Mouse (Mus musculus) midbrain, embryonic 14.5 days (tissue): ENCODE measurements around the gene Slc8b1. TPM values are rescaled to one million over a fixed set of nuclear protein-coding genes. Genes with fewer than 3 reads are reported as not detected.

ENCODE experiments used
- ATAC-seq: fragments of 200-750 bp; cut with Nextera tagmentation; 2 replicates; pipeline ENCODE4 v1.8.0; 2017; ENCODE audit warnings: moderate number of reproducible peaks, moderate library complexity; ENCODE audit not compliant: low FRiP score, low TSS enrichment
- DNase-seq: peaks from one replicate; pipeline ENCODE4 v3.0.0-alpha.2; 2015
- H3K27ac ChIP-seq: fragments of 300-500 bp; sonication (generic); replicated peaks from 2 replicates; pipeline ENCODE4 v1.5.1; 2014; ENCODE audit warnings: mild to moderate bottlenecking, low read depth, low read length, moderate library complexity
- H3K27me3 ChIP-seq: fragments of 300-500 bp; sonication (generic); 2 replicates; pipeline ENCODE4 v1.6.1; 2014; ENCODE audit warnings: low read length, control low read depth, mixed read lengths; ENCODE audit not compliant: control insufficient read depth, insufficient read depth
- H3K36me3 ChIP-seq: fragments of 300-500 bp; sonication (generic); 2 replicates; pipeline ENCODE4 v1.6.1; 2014; ENCODE audit warnings: low read length, control low read depth; ENCODE audit not compliant: control insufficient read depth, insufficient read depth
- H3K4me1 ChIP-seq: fragments of 300-500 bp; sonication (generic); 2 replicates; pipeline ENCODE4 v1.6.1; 2014; ENCODE audit warnings: mild to moderate bottlenecking, antibody characterized with exemption, low read length, control low read depth; ENCODE audit not compliant: control insufficient read depth, insufficient read depth
- H3K4me2 ChIP-seq: fragments of 300-500 bp; sonication (generic); 2 replicates; pipeline ENCODE4 v1.6.1; 2014; ENCODE audit warnings: mild to moderate bottlenecking, low read length, moderate library complexity
- H3K4me3 ChIP-seq: fragments of 300-500 bp; sonication (generic); replicated peaks from 2 replicates; pipeline ENCODE4 v1.5.1; 2014; ENCODE audit warnings: low read depth, low read length
- H3K9ac ChIP-seq: fragments of 300-500 bp; sonication (generic); replicated peaks from 2 replicates; pipeline ENCODE4 v1.6.1; 2014; ENCODE audit warnings: mild to moderate bottlenecking, low read length, moderate library complexity
- H3K9me3 ChIP-seq: fragments of 300-500 bp; sonication (generic); 2 replicates; pipeline ENCODE4 v1.6.1; 2016; ENCODE audit warnings: low read length, control low read depth, mixed read lengths; ENCODE audit not compliant: control insufficient read depth
- WGBS: fragments of 180-500 bp; shearing (Covaris S2); extraction: QIAGEN DNeasy Blood & Tissue Kit; methylation state at CpG from one replicate; pipeline ENCODE4 v1.1.7; 2014; 5-methylcytosine and 5-hydroxymethylcytosine counted together
- polyA plus RNA-seq: library from polyadenylated mRNA; unstranded; fragments of >200 nt; fragmentation: Nextera tagmentation; extraction: Ambion mirVana; gene quantifications from 2 replicates; pipeline ENCODE4 v1.2.1, GENCODE M21; 2014

Gene Slc8b1
- polyA plus RNA-seq, 1 experiment from 2014 or later, result 1.5 TPM

DNA sequence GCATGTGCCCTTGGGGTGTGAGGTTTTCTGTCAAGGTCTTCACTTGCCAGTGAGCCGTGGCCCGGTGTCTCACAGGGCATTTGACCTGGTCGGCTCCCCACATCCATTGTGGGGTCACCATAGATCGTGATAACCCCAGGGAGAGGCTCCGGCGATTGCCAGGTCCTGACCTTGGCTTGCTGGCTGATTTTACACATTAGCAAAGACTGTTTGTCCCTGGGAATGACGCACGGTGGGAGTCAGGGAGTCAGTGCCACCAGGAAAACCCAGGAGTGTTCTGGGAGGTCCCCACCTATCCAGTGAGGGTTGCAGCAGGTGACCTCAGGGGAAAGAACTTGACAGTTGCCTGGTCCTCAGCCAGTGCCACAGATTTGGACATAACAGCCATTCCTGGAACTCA, 38.2 kb upstream of the Slc8b1 start, which contains the start of gene Sdsl:
Sdsl (minus strand) TSS at position 41 of the 400 bp plus-strand sequence.
- no peak for DNase-seq
- 83% methylated on average over 8 of the region's 8 CpGs for WGBS
- H3K27me3 ChIP-seq, result no peaks in the 10 kb centered on the region

GRCm38 (mm10) chr5:120473361-120473760, 37.6 kb upstream of the Slc8b1 start:
- Histone ChIP-seq H3K9me3 (no peaks in the 10 kb centered on the region), H3K27ac (no peak overlapping the region), H3K4me1 (no peaks in the 10 kb centered on the region), H3K4me2 (no peak overlapping the region), H3K36me3 (no peaks in the 10 kb centered on the region), H3K4me3 (no peak overlapping the region), H3K27me3 (no peaks in the 10 kb centered on the region), H3K9ac (no peak overlapping the region)
- ATAC-seq (no peak), DNase-seq (no peak)
- WGBS, result 98% methylated on average over 2 of the region's 2 CpGs

More for the DNA sequence above, 38.2 kb upstream of the Slc8b1 start, which contains the start of gene Sdsl:
- Histone ChIP-seq H3K27ac (no peak within 1 kb of the TSS), H3K9me3 (no peaks in the 10 kb centered on the region), H3K4me1 (no peaks in the 10 kb centered on the region), H3K36me3 (no peaks in the 10 kb centered on the region), H3K4me2 (no peak within 1 kb of the TSS), H3K9ac (no peak within 1 kb of the TSS), H3K4me3 (no peak within 1 kb of the TSS)
- no peak for ATAC-seq

- WGBS, result 49% methylated on average over 8 of the region's 8 CpGs
- H3K27me3 ChIP-seq, result no peaks in the 10 kb centered on the region
- DNase-seq (no peak), ATAC-seq (no peak)
- H3K4me2 ChIP-seq, result no peak overlapping the region
- H3K27ac ChIP-seq, result no peak overlapping the region
- no peak overlapping the region for H3K9ac ChIP-seq
- H3K4me1 ChIP-seq, result no peaks in the 10 kb centered on the region
- no peaks in the 10 kb centered on the region for H3K36me3 ChIP-seq
- no peak overlapping the region for H3K4me3 ChIP-seq
- no peaks in the 10 kb centered on the region for H3K9me3 ChIP-seq
Measured at GRCm38 (mm10) chr5:120475861-120476260, 35.1 kb upstream of the Slc8b1 start.

DNA sequence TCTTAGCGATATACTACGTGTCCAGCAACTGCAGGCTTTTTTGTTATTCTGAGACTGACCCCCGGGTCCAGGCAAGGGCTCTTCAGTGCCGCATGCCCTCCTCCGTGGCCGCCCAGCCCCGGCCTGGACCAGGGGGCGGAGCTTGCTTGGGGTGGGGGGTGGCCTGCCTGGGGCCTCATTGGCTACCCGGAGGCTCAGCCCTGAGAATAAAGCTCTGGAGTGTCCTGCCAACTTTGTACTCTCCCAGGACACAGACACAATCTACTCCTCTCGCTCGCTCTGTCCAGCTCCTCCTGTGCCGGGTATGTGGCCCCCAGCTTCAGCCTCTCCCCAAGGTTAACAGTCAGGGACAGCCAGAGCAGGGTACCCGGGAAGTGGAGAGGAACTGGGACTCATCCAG, 34.7 kb upstream of the Slc8b1 start, which contains the start of gene Sds:
Sds (plus strand) TSS at position 231 of the 400 bp plus-strand sequence.
- no peak for DNase-seq
- no peak for ATAC-seq
- 14% methylated on average over 13 of the region's 13 CpGs for WGBS

DNA sequence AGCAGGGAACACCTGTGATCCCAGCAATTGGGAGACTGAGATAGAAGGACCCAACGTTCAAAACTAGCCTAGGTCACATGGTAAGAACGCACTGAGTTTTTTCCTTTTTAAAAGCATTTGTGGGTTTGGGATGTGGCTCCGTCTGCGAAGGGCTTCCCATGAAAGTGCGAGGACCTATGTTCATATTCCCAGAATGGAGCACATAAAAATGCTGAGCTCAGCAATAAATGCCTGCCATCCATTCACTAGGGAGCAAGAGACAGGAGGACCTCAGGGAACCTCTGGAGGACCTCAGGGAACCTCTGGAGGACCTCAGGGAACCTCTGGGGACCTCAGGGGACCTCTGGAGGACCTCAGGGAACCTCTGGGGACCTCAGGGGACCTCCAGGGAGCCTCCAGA, 33.0 kb upstream of the Slc8b1 start:
- H3K9me3 ChIP-seq, result no peaks in the 10 kb centered on the region
- WGBS, result 92% methylated on average over 5 of the region's 5 CpGs

More for the DNA sequence above, 34.7 kb upstream of the Slc8b1 start, which contains the start of gene Sds:
- Histone ChIP-seq H3K4me1 (no peaks in the 10 kb centered on the region), H3K4me2 (no peak within 1 kb of the TSS), H3K36me3 (no peaks in the 10 kb centered on the region), H3K27ac (no peak within 1 kb of the TSS), H3K27me3 (no peaks in the 10 kb centered on the region), H3K9ac (no peak within 1 kb of the TSS), H3K4me3 (no peak within 1 kb of the TSS), H3K9me3 (no peaks in the 10 kb centered on the region)

GRCm38 (mm10) chr5:120479538-120479937, 31.4 kb upstream of the Slc8b1 start:
- H3K27me3 ChIP-seq, result no peaks in the 10 kb centered on the region
- no peak for DNase-seq
- H3K36me3 ChIP-seq, result peaks cover 6% of the 10 kb centered on the region; the same call in 1 of the 2 replicates
- H3K9ac ChIP-seq, result no peak overlapping the region
- no peak overlapping the region for H3K4me2 ChIP-seq
- no peak for ATAC-seq
- H3K9me3 ChIP-seq, result no peaks in the 10 kb centered on the region
- H3K4me1 ChIP-seq, result no peaks in the 10 kb centered on the region
- H3K27ac ChIP-seq, result no peak overlapping the region
- no peak overlapping the region for H3K4me3 ChIP-seq
- WGBS, result 71% methylated on average over 4 of the region's 4 CpGs

More for the DNA sequence above, 33.0 kb upstream of the Slc8b1 start:
- no peaks in the 10 kb centered on the region for H3K4me1 ChIP-seq
- no peak overlapping the region for H3K4me3 ChIP-seq
- DNase-seq, result no peak
- H3K27ac ChIP-seq, result no peak overlapping the region
- no peaks in the 10 kb centered on the region for H3K36me3 ChIP-seq
- H3K9ac ChIP-seq, result no peak overlapping the region
- ATAC-seq, result no peak
- no peak overlapping the region for H3K4me2 ChIP-seq
- H3K27me3 ChIP-seq, result no peaks in the 10 kb centered on the region

DNA sequence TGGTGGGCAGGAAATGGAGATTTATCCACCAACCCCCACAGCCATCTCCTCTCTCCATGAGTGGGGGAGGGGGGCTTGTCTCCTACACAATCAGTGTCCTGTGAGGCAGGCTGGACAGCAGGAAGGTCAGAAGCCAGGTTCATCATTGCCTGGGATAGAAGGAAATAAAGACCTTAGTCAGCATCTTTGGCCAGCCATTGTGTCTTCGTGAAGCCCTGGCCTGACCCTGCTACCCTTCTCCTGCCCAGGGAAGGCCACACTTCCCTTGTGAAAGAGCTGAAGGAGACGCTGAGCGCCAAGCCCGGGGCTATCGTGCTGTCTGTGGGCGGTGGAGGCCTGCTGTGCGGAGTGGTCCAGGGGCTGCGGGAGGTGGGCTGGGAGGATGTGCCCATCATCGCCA, 29.8 kb upstream of the Slc8b1 start:
- Histone ChIP-seq H3K9me3 (no peaks in the 10 kb centered on the region), H3K4me3 (no peak overlapping the region), H3K36me3 (peaks cover 23% of the 10 kb centered on the region), H3K4me1 (no peaks in the 10 kb centered on the region), H3K4me2 (no peak overlapping the region), H3K27ac (no peak overlapping the region), H3K9ac (no peak overlapping the region), H3K27me3 (no peaks in the 10 kb centered on the region)
- WGBS, result 65% methylated on average over 9 of the region's 9 CpGs
- DNase-seq, result no peak
- ATAC-seq, result no peak

DNA sequence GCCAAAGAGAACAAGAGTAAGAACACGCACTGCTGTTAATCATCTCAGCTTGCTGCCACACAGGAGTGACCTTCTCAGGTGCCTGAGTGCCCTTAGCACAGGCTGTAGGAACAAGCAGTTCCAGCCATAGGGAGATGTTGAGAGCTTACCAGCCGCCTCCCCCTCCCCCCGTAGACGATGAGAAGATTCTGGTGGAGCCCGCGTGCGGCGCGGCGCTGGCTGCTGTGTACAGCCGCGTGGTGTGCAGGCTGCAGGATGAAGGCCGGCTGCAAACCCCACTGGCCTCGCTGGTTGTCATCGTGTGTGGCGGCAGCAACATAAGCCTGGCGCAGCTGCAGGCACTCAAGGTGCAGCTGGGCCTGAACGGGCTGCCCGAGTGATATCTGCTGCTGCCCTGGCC, 27.6 kb upstream of the Slc8b1 start:
- no peak overlapping the region for H3K27ac ChIP-seq
- no peak overlapping the region for H3K9ac ChIP-seq
- DNase-seq (no peak), ATAC-seq (no peak)
- H3K4me1 ChIP-seq, result no peaks in the 10 kb centered on the region
- H3K36me3 ChIP-seq, result peaks cover 44% of the 10 kb centered on the region
- H3K4me3 ChIP-seq, result no peak overlapping the region
- 83% methylated on average over 19 of the region's 19 CpGs for whole genome bisulfite sequencing
- no peaks in the 10 kb centered on the region for H3K9me3 ChIP-seq
- H3K4me2 ChIP-seq, result no peak overlapping the region
- no peaks in the 10 kb centered on the region for H3K27me3 ChIP-seq

DNA sequence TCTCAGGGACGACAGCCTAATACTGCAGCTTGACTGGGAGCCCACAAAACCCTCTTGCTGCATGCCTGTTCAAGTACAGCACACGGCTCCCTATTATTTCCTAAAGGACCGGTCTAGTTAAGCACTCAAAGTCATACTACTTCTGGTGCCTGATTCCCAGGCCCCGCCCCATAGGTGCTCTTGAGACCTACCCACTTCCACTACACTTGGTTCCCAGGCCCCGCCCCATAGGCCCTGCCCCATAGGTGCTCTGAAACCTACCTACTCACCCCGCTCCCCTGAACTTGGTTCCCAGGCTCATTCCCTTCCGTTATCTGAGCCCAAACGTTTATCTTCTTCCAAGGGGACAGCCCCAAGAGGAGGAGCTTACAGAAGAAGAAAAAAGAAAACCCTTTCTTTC, 23.1 kb upstream of the Slc8b1 start:
- WGBS, result 91% methylated on average over 8 of the region's 8 CpGs
- Histone ChIP-seq H3K27ac (no peak overlapping the region), H3K9me3 (no peaks in the 10 kb centered on the region), H3K36me3 (peaks cover 45% of the 10 kb centered on the region), H3K4me2 (no peak overlapping the region), H3K4me3 (no peak overlapping the region), H3K4me1 (no peaks in the 10 kb centered on the region), H3K9ac (no peak overlapping the region), H3K27me3 (no peaks in the 10 kb centered on the region)
- DNase-seq (no peak), ATAC-seq (no peak)
